Mouse (Mus musculus): ENCODE results near the gene Smg9. TPM values are rescaled to one million over a fixed set of nuclear protein-coding genes. Genes with fewer than 3 reads are reported as not detected.

Smg9 gene
- polyA plus RNA-seq, 1 experiment from 2014 or later = 33.3 TPM

Other genes starting within 250 kb of the Smg9 start
- gene Zfp114, start 224.6 kb upstream of the Smg9 start, polyA plus RNA-seq (2015; fragmentation: Nextera tagmentation; extraction: Ambion mirVana) = 0.98 and 1.2 TPM in 2 replicates
- gene Zfp111, start 188.2 kb upstream of the Smg9 start, polyA plus RNA-seq (2015; fragmentation: Nextera tagmentation; extraction: Ambion mirVana) = 1.9 and 3.0 TPM in 2 replicates
- gene Zfp109, start 162.1 kb upstream of the Smg9 start, polyA plus RNA-seq (2015; fragmentation: Nextera tagmentation; extraction: Ambion mirVana) = 1.7 and 2.4 TPM in 2 replicates
- 0.85 and 0.89 TPM in 2 replicates for gene Zfp108, start 144.8 kb upstream of the Smg9 start, polyA plus RNA-seq (2015; fragmentation: Nextera tagmentation; extraction: Ambion mirVana)
- 3.9 and 5.0 TPM in 2 replicates for gene Zfp93, start 129.2 kb upstream of the Smg9 start, polyA plus RNA-seq (2015; fragmentation: Nextera tagmentation; extraction: Ambion mirVana)
- gene Zfp61, start 98.4 kb upstream of the Smg9 start, polyA plus RNA-seq (2015; fragmentation: Nextera tagmentation; extraction: Ambion mirVana) = 26.2 and 26.8 TPM in 2 replicates
- gene Zfp94, start 83.0 kb upstream of the Smg9 start, polyA plus RNA-seq (2015; fragmentation: Nextera tagmentation; extraction: Ambion mirVana) = 4.6 and 5.5 TPM in 2 replicates
- gene Tescl, start 65.7 kb upstream of the Smg9 start, polyA plus RNA-seq (2015; fragmentation: Nextera tagmentation; extraction: Ambion mirVana) = not detected in 2 replicates
- 0.05 TPM in 1 of 2 replicates, not detected in the other for gene Lypd5, start 50.4 kb upstream of the Smg9 start, polyA plus RNA-seq (2015; fragmentation: Nextera tagmentation; extraction: Ambion mirVana)
- 105 and 120 TPM in 2 replicates for gene Kcnn4, start 29.4 kb upstream of the Smg9 start, polyA plus RNA-seq (2015; fragmentation: Nextera tagmentation; extraction: Ambion mirVana)
- gene Irgc1, start 52.7 kb downstream of the Smg9 start, polyA plus RNA-seq (2015; fragmentation: Nextera tagmentation; extraction: Ambion mirVana) = 0.18 and 0.22 TPM in 2 replicates
- 3.0 and 3.4 TPM in 2 replicates for gene Plaur, start 62.9 kb downstream of the Smg9 start, polyA plus RNA-seq (2015; fragmentation: Nextera tagmentation; extraction: Ambion mirVana)
- 0.71 and 0.83 TPM in 2 replicates for gene Cadm4, start 82.4 kb downstream of the Smg9 start, polyA plus RNA-seq (2015; fragmentation: Nextera tagmentation; extraction: Ambion mirVana)
- gene Zfp428, start 107.4 kb downstream of the Smg9 start, polyA plus RNA-seq (2015; fragmentation: Nextera tagmentation; extraction: Ambion mirVana) = 16.5 and 16.7 TPM in 2 replicates
- 0.07 TPM in 1 of 2 replicates, not detected in the other for gene AC161166.1, start 112.8 kb downstream of the Smg9 start, polyA plus RNA-seq (2015; fragmentation: Nextera tagmentation; extraction: Ambion mirVana)
- gene Irgq, start 131.1 kb downstream of the Smg9 start, polyA plus RNA-seq (2015; fragmentation: Nextera tagmentation; extraction: Ambion mirVana) = 5.5 and 5.7 TPM in 2 replicates
- 1.8 and 2.4 TPM in 2 replicates for gene Pinlyp, start 146.5 kb downstream of the Smg9 start, polyA plus RNA-seq (2015; fragmentation: Nextera tagmentation; extraction: Ambion mirVana)
- gene Xrcc1, start 146.7 kb downstream of the Smg9 start, polyA plus RNA-seq (2015; fragmentation: Nextera tagmentation; extraction: Ambion mirVana) = 61.0 and 66.5 TPM in 2 replicates
- 39.2 and 39.9 TPM in 2 replicates for gene Ethe1, start 187.9 kb downstream of the Smg9 start, polyA plus RNA-seq (2015; fragmentation: Nextera tagmentation; extraction: Ambion mirVana)
- 0.48 and 0.71 TPM in 2 replicates for gene Zfp575, start 188.0 kb downstream of the Smg9 start, polyA plus RNA-seq (2015; fragmentation: Nextera tagmentation; extraction: Ambion mirVana)
- 0.47 and 0.73 TPM in 2 replicates for gene Phldb3, start 211.1 kb downstream of the Smg9 start, polyA plus RNA-seq (2015; fragmentation: Nextera tagmentation; extraction: Ambion mirVana)
- 1.8 and 2.2 TPM in 2 replicates for gene Lypd3, start 236.9 kb downstream of the Smg9 start, polyA plus RNA-seq (2015; fragmentation: Nextera tagmentation; extraction: Ambion mirVana)